Mouse (Mus musculus) spleen, adult 18-20 months (tissue): Measurements from ENCODE around the gene Ccdc163.
A peak's percentile ranks its signal among the peaks of the same experiment; 100 is the strongest.
"Not testable (repeated sequence)": the region's sequence is repeated elsewhere in the genome, so short reads cannot be mapped to it uniquely, and the experiment has no call there.

Experiments used
- DNase-seq, 2 experiments: peaks; one replicate each; pipeline ENCODE4 v3.0.0; 2022; ENCODE audit warnings: mixed read lengths in 2 of 2

Ccdc163 gene

DNA sequence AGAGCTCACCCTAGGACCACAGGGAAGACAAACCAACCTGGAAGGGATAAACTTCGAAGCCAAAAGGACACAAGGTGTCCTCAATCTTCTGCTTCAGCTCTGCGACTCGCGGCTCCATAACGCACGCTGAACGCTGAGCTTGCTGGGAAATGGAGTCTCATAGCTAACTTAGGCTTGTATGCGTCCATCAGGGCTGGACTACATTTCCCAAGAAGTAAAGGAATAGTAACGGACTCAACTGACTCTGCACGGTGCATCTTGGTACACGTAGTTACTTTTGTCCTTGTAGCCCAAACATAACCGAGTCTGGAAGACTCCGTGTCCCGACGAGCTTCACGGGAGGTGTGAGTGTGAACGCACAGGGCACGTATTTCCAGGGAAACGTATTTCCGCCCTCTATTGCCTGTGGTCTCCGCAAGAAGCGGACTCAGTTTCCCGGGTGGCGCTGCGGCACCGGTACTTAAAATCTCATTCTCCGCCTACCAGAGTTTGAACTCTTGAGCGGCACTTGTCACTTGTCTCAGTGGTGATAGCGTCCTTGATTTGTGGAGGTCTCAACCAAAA, at the start of gene Ccdc163, which contains the start of gene Mmachc:
TSS of gene Ccdc163 (plus strand) at position 309 of the 564 bp plus-strand sequence.
TSS of gene Mmachc (minus strand) at position 206 of the 564 bp plus-strand sequence.
- peak; percentile 73 to 79 for DNase-seq

DNA sequence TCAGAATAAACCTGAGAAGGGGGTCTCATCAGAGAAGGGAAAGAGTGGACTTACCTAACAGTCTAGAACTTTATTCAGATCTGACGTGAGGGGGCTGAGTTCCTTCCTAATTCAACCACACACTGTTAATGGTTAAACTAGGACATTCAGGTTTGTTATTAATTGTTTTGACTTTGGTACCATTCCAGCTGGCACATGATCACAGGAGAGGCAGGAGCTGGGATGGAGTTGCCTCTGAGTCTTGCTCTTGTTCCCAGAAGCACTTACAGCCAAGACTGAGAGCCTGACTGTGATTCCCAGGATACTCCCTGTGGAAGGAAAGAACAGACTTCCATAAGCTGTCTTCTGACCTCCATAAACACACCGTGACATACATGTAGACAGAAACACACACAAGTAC, 48.8 kb upstream of the Ccdc163 start:
- no peak for DNase-seq

DNA sequence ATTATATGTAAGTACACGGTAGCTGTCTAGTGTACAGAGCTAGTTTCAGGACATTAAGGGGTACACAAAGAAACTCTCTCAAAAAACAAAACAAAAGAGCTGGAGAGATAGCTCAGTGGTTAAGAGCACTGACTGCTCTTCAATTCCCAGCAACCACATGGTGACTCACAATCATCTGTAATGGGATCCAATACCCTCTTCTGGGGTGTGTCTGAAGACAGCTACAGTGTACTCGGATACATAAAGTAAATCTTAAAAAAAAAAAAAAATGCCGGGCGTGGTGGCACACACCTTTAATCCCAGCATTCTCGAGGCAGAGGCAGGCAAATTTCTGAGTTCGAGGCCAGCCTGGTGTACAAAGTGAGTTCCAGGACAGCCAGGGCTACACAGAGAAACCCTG, 48.4 kb upstream of the Ccdc163 start:
- DNase-seq = not testable (repeated sequence)

DNA sequence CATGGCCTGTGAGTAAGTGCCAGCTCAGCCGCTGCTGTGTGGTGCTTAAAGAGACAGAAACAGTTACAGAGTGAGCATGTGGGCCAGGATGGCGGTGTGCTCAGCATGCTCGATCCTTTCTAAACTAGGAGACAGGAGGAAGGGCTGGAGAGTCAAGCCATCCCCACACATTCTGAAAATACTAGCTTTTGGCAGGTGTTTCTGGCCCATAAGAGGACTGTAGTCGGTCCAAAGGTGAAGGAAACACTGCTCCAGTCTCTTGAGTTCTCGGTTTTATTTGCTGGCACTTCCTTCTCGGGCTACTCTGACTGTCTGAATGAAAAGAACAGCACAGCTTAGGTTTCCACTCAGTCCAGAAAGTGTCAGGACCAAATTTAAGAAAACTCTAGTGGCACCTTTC, 47.5 kb upstream of the Ccdc163 start:
- no peak for DNase-seq

DNA sequence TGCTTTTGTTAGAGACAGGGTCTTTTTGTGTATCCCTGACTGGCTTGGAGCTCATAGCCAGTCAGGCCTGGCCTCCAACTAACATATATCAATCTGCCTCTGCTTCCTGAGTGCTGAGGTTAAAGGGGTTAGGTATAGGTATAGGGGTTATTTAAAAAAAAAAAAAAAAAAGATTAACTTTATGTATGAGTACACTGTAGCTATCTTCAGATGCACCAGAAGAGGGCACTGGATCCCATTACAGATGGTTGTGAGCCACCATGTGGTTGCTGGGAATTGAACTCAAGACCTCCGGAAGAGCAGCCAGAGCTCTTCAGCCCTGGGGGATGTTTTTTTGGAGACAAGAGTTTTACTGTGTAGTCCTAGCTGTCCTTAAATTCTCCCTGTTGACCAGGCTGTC, 46.3 kb upstream of the Ccdc163 start:
- DNase-seq = no peak

DNA sequence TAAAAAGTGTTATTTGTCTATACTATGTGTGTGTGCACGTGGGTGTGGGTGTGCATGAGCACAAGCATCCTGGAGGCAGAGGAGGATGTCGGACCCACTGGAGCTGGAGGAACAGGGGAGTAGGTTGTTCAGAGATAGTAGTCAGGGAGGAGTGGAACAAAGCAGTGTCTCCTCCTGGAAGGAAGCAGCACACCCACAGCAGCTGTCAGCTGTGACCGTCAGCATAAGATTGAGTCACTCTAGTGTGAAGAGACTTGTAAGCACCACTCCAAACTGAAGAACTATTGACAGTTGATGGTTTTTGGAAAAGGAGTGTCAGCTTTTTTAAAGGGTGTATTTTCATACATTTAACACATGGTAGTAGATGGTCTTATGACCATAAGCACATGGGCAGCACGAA, 41.7 kb upstream of the Ccdc163 start:
- no peak for DNase-seq

DNA sequence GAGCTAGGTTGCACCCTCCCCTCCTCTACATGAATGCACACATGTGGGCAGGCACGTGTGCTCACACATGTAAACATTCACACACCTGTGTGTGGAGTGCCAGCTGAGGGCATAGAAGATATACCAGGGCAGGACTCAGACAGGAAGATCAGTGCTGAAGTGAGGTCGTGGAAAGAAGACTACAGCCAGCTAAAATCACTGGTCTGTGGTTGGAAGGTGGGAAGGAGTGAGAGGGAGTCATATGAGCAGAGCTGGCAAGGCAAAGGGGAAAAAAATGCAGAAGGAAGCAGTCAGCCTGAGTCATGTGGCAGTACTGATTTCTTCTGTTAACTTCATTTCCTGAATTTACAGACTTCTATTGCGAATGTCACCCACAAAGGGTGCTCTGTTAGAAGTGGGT, 40.2 kb upstream of the Ccdc163 start:
- no peak for DNase-seq

DNA sequence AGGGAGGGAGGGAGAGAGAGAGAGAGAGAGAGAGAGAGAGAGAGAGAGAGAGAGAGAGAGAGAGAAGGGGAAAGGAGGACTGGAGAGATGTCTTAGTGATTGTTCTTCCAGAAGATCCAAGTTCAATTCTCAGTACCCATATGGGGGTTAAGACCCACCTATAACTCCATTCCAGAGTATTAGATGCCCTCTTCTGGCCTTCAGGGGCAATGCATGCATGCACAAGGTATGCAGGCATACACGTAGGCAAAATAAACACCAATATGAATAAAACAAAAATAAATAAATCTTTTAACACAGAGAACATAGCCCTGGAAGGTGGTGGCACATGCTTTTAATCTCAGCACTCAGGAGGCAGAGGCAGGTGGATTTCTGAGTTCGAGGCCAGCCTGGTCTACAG, 39.0 kb upstream of the Ccdc163 start:
- DNase-seq = no peak

DNA sequence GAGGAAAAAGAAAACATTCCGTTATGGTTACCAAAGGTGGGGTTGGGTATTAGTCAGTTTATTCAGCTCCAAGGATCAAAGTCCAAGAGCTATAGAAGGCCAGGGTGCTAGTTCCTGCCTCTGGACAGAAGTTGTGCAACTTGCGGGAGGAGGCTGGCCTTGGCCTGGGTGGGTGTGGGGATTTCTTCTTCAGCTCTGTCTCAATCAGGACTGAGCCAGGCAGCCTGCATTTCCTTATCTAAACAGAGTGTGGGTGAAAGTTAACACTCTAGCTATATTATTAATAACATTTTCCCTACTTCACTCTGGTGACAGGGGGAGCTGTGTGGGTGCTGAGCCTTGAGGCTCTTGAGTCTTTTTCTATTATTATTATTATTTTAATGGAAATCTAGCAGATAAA, 35.5 kb upstream of the Ccdc163 start:
- DNase-seq = no peak

DNA sequence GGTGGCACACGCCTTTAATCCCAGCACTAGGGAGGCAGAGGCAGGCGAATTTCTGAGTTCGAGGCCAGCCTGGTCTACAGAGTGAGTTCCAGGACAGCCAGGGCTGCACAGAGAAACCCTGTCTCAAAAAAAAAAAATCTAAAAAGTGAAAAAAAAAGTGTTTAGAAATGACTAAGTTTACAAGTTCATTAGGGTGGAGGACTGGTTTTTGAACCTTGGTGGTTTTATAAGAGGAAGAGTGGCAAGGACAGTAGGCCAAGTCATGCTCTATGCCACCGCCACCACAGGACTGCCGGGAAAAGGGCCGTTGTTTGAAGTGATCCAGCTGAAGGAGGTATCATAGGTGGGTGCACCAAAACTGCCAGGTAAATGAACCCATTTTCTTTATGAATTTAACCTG, 33.5 kb upstream of the Ccdc163 start:
- not testable (repeated sequence) for DNase-seq

DNA sequence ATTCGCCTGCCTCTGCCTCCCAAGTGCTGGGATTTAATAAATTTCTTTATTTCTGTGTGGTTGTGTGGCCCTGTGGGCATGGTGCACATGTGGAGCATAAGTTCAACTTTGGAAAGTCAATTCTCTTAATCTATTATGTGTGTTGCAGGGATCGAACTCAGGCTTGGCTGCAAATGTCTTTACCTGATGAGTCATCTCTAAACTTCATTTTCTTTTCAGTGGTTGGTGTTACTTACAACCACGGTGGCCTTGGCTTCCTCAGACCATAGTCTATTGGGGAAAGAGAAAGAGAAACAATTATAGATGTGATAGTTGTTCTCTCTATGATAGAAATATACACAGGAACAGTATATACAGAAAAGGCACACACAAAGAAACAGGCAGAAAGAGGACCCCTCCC, 32.3 kb upstream of the Ccdc163 start:
- no peak for DNase-seq

DNA sequence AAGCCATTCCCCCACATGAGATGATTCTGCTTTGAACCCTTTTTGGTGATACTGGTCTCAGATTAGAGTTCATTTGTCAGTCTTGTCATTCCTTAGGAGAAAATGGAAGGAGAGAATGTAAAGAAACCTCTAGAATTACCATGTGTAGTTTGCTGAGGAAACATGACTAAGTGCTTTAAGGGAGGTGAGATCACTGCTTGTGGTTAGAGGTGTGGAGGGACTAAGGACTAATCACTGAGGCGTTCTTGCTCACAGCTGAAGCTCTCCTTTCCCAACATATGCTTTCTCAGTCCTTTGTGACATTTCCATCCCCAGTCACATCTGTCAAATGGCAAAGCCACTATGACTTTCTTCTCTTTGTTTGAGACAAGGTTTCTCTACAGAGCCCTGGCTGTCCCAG, 30.5 kb upstream of the Ccdc163 start:
- DNase-seq = no peak

DNA sequence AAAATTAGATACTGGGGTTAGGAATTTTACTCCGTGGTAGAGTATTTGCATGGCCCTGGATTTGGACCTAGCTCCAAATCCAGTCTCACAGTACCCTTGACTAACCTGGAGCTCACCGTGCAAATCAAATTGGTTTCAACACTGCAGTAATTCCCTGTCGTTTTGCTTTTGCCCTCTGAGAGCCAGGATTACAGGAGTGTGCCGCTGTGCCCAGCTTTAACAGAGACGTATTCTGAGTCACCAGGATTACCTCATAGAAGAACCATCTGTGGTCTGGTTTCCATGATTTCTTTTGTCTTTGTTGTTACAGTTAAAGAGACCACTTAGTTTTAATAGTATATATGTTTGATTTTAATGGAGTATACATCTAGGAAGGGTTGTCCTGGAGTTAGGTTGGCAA, 29.2 kb upstream of the Ccdc163 start:
- no peak for DNase-seq

DNA sequence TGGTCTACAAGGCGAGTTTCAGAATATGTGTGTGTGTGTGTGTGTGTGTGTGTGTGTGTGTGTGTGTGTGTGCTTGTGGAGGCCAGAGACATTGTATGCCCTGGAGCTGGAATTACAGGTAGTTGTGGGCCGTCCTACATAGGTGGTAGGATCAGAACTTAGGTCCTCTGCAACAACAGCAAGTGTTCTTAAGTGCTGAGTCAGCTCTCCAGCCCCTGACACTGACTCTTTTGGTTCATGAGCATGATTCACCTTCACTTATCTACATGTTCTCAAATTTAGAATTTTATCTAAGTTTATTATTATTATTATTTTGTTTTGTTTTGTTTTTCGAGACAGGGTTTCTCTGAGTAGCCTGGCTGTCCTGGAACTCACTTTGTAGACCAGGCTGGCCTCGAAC, 27.8 kb upstream of the Ccdc163 start:
- DNase-seq = not testable (repeated sequence)

DNA sequence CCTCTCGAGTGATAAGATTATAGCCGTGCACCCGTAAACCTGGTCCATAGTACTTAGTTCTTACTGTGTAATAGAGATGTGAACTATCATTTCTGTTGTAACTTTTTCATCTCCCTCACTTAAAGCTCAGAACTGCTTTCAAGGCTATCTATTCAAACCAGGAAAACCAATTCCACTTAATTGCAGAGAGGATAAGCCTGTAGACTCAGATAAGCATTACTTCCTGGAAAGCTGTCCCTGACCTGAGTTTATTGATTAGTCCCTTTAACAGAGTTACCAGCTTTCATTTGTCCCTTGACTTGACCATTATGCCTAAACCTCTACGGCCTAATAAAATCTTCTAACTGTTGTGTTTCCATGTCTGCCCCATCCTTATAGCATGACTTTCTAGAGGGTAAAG, 24.4 kb upstream of the Ccdc163 start:
- DNase-seq = no peak

DNA sequence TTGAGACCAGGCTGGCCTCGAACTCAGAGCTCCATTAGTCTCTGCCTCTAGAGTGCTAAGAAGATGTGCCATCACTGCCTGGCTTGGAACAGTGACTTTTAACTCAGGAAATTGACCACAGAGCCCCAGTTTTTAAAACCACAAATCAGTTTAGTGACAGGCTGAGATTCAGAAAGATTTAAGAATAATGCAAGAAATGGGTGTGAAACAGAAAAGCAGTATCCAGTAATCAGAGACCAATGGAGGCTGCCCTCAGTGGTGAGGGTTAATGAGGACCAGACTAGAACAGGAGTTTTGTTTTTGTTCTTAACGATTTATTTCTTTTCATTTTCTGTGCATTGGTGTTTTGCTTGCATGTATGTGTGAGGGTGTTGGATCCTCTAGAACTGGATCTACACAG, 23.6 kb upstream of the Ccdc163 start:
- no peak for DNase-seq

DNA sequence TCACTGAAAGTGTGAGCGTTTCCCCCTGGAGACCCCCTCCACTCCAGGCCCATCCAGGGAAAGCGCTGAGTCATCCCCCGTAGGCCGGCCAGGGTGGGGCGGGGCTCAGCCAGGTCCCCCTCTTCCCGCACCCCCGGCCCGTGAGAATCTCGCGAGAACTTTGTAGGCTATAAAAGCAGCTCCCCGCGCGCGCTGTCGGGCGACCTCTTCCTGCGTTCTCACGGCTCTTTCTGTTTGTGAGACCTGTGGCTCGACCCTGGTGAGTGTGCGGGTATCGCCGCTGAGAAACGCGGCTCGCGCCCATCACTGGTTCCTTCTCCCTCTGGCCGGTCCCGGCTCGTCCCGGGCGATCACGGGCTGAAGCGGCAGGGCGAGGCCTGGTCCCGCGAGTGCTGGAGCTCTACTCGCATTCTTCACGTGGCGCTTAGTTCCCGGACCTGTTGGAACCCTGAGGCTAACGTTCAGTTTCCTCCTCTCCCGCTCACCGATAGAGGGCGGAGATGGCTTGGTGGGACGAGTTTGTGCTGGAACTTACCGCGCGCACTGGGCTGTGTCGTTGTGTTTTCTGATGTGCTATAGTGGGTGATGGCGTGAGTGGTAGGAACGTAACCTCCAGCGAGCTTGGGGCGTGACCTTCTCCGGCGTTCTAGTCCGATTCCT, 22.8 kb upstream of the Ccdc163 start, which contains the start of gene Prdx1:
TSS of gene Prdx1 (plus strand) at position 143 of the 660 bp plus-strand sequence.
- peak; percentile 90 to 94 for DNase-seq

DNA sequence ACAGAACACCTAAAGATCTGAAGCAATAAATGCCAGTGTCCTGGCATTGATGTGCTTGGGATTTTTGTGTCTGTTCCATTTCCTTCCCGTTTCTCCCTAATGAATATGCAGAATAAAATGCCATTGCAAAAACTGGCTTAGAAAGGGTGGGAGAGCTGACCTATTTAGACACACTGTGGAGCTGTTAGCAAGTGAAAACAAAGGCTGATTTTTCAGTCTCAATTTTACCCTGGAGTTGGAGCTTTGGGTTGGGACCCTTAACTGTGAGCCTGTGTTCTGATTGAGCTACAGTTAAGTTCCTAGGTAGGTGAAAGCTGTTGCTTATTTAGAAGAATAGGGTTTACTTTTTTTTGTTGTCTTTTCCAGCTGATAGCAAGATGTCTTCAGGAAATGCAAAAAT, 21.3 kb upstream of the Ccdc163 start:
- DNase-seq = no peak

DNA sequence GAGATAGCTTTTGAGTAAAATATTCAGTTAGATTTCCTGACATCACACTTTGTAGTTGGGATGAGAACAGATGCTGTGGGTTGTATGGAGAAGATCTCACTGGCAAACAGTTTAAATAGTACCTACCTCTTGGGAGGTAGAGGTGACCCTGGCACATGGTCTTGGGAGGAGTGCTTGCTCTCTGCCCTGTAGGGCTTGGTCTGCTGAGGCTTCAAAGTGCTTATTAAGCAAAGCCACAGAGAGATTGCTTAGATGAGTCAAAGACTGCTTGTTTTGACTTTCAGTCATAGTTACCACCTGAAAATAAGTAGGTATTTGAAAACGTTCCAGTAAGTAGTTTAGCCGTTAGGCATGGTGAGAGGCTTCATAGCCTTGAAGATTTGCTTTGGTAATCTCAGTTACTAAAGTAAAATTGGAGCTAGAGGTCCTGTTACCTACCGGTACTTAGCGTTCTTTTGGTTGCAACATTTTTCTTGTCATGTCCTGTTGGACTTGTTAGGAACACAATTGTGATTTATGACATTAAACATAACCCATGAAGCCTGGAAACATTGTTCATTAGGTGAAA, 18.9 kb upstream of the Ccdc163 start:
- no peak for DNase-seq

DNA sequence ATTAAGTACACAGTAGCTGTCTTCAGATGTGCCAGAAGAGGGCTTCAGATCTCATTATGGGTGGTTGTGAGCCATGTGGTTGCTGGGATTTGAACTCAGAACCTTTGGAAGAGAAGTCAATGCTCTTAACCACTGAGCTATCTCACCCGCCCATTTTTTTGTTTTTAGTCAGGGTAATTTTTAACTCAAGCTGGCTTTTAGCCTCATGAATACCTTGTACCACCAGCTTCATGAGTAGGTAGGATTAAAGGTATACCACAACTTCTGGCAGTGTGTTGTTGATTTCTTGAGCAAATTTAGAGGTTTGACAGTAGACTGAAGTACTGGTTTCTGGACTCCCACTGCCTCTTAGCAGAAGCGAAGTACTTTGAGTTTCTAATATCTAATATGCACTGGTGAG, 16.2 kb upstream of the Ccdc163 start:
- no peak for DNase-seq

DNA sequence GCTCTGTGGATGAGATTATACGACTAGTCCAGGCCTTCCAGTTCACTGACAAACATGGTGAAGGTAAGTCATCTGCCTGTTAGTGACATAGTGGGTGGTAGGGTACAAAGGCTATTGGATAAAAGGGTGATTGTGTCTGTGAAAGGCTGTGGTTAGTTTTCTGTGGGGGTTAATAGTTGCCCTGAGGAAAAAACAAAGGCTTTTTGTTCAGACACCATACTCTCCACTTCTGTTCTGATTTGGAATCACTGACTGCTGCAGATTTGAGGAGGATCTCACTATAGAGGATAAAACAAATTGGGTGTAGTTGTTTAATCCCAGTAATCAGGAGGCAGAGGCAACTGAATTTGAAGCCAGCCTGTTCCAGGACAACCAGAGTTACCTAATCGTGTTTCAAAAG, 14.5 kb upstream of the Ccdc163 start:
- no peak for DNase-seq

DNA sequence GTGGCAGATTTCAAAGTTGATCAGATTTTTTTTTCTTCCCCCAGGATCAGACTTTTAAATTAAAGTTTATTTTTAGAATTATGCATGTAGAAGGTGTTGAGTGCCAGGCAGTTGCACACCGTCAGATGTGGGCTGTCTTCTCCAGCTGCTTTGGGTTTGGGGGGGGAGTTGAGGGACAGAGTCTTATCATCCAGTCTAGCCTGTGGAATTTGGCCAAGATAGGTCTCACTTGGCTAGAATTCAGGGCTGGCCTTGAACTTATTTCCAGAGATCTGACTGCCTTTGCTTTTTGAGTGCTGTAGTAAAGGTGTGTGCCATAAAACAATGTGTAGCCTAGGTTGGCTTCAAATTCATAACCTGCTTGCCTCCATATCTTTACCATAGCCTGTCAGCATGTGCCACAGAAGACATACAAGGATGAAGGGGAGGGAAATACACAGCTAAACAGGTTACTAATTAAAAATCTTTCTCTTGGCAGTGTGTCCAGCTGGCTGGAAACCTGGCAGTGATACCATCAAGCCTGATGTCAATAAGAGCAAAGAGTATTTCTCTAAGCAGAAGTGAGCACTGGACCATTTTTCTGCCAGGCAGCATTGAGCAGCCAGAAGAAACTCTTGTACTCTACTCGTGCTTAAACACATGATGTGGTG, 9.5 kb upstream of the Ccdc163 start:
- no peak for DNase-seq

DNA sequence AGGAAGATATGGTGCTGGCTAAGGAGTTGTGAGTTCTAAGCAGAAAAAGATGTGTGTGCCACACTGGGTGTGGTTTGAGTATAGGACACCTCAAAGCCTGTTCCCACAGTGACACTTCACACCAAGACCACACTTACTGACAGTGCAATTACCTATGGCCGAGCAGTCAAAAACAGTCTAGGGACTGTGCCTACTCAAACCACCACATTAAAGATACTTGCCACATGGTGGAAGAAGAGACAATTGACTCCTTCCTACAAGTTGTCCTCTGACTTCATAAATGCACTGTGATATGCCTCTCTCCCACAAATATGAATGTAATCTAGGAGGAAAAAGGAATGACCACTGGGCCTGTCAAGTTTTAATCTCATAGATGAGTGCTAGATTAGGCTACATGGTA, 7.3 kb upstream of the Ccdc163 start:
- DNase-seq = no peak

DNA sequence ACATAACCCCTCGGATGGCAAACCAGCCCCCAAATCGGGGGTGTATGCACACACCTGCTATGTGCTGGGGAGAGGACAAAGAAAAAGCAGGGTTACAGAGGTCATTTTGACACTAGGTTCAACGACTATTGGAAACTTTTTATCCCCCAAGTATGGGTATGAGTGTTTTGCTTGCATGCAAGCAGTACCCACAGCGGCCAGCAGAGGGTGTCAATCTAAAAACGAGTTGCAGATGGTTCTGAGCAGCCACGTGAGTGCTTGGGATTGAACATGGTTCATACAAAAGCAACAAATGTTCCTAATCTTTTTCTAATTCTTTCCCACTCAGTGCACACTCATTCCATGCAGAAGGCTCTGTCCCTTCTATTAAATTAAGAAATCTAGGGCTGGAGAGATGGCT, 4.5 kb upstream of the Ccdc163 start:
- DNase-seq = peak; percentile 53 to 84
